Mouse (Mus musculus) adrenal gland (tissue): ENCODE data around the gene Tspan4.
"Not testable (repeated sequence)": the region's sequence is repeated elsewhere in the genome, so short reads cannot be mapped to it uniquely, and the experiment has no call there.

Experiments used
- intact Hi-C: fragments of 180-260 bp; cut with DNase I; formaldehyde crosslinking; loops from one replicate; pipeline ENCODE4 v1.15.1; 2025

Gene Tspan4

DNA sequence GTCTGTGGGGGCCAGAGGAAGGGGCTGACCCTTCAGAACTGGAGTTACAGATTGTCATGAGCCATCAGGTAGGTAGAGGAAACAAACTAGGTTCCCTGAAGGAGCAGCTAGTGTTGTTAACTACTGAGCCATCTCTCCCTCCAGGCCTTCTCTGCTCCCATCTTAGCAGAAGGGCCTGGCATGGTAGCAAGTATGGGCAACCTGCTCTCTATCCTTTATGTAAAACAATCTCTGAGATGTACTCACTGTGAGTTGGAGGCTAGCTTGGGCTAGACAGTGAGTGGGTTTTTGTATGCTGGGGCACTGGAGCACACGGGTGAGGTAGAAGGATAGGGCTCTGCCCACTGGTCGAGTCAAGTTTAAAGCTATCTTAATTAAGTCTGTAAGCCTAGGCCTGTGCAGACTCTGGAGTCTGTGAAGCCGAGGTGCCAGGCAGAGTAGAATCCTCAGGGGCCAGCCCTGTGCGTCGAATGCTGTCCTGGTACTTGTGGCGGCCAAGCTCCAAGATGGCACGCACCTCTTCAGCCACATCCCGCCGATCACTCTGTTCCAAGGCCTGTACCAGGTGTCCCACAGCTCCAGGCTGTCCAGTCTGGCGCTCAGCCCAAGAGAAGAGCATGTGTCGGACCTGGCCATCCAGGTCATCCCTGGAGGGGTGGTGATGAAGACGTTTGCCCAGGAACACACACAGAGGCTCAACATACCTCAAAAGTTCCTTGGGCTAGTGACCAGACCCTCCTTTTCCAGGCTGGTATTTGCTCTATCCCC, 36.7 kb upstream of the Tspan4 start:
- intact Hi-C loops: no loop called here

DNA sequence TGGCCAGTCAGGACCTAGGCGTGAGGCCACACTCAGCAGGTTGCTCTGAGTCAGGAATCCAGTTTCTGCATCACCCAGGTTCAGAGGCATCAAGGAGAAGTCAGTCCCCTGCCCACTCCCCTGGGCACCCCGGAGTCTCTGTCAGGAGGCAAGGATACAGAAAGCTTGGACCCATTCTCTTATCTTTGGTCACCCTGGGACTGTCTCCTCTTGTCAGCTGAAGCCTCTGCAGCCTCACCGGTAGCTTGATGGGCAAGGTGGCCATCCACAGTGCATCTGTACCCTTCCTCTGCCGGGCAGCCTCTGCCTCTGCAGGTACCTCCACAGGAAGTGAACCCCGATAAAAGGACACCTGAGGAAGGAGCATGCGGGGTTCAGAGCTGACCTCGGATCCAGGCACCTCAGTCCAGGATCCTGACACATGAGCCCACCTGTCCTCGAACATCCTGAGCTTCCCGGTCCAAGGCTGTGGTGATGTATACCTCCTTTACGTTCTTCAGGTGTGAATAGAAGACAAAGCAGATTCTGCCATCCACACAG, 35.8 kb upstream of the Tspan4 start:
- intact Hi-C loops: no loop called here

DNA sequence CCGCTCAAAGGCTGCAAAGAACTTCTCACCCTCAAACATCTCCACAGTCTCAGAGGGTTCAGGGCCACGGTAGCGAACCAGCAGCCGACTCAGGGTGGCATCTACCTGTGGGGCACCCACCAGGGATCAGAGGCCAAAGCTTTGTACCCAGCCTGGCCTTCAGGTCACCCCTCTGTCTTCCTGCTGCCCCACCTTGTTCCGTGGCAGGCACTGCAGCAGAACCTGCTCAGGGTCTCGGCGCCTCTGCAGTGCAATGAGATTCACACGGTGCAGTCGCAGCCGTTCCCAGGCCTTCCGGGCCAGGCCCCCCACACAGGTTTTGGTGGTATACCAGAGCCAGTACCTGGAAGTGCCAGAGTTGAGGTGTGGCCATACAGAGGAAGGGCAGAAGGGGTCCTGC, 35.2 kb upstream of the Tspan4 start:
- intact Hi-C loops: no loop called here

DNA sequence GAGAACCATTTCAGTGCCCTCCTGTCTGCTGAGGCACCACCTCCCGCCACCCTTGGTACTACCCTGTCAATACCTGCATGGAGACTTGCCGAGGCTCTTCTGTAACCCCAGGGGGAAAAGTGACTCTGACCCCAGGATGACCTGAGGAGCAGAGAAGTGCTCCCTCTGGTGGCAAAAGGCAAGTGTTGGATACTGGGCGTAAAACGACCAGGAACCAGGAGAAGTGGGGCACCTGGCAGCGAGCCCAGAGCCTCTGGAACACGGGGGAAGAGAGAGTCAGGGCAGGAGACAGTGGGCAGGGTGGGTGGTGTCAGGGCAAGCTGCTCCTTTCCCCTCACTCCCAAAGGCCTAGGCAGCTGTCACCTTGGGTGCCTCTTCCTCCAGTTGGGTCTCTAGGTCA, 34.4 kb upstream of the Tspan4 start:
- intact Hi-C loops: no loop called here

DNA sequence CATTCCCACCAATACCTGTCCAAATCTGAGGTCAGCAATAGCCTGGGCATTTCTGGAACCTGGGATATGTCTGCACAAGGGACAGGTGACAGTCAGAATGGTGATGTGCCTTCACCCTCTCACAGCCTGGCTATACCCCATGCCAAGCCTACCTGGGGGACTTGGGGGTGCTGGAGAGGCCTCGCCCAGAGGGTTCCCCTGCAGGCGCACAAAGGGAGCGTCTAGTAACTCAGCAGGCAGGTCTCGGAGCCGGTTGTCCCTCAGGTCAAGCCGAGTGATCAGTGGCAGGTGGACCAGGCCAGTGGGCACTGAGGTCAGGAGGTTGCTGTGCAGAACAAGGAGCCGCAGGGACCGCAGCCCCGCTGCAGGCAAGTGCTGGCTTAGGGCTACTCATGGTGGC, 33.6 kb upstream of the Tspan4 start:
- intact Hi-C loops: no loop called here

DNA sequence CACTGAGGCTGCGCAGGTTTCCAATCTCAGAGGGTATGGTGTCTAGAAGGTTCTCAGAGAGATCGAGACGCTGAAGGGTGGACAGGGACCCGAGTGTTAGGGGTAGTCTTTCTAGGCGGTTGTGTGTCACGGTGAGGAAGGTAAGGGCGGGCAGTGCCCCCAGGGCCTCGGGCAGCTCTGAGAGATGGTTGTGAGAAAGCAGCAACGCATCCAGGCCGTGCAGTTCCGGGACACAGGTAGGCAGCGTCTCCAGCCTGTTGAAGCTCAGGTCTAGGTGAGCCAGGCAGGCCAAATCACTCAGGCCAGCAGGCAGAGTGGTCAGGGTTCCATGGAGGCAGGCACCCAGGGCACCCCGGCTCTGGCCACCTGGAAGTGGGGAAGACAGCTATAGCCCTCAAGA, 32.8 kb upstream of the Tspan4 start:
- intact Hi-C loops: no loop called here

DNA sequence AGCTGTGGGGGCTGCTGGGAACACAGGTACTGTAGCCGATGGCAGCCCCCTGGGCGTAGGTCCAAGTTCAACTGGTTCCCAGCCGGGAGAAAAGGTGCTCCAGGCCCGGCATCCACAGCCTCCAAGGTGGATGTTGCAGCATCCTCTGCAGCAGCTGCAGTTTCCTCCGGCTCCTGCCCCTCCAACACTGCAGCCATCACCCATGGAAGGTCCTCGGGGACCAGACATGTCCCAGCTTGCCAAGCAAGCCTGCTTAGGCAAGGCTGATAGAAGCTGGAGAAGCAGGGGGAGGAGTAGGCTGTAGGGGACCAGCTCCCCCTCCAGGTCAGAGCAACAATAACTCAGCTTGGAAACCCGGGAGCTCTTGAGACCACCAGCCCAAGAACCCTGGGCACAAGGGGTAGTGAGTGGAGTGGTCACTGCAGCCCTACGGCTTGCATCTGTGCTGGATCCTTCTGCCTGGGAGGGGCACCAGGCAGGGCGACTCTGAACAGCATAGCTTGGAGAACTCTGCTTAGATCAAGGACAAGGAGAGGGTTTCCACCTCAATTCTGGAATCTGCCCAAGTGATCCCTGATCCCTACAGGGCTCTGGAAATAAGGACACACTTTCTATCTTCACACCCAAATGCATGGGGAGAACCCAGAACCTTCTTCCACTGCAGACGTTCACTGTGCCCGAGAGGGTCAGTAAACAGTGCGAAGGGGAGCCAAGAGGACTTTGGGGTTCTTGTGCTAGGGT, 31.8 kb upstream of the Tspan4 start:
- intact Hi-C loops: no loop called here

DNA sequence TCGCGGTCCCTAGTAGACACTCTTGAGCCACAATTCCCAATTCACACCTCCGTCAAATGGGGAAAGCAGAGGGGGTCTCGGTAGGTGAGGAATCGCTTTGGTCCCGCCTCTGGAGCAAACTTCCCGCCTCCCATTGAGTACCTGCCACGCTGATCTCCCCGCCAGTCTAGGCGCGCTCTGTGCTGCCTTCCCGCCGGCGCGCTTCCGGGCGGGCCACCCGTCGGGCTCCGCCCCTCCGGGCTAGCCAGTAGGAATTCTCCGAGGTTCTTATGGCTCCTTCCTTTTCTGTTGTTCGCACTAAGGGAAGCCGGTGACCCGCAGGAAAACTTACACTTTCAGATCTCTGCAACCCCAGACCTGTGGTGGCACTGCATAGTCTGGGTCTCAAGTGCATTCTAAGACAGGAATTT, 31.2 kb upstream of the Tspan4 start, which contains the start of gene Pidd1:
Gene Pidd1 (minus strand): TSS at position 198 of the 410 bp plus-strand sequence.
- intact Hi-C loops: no loop called here

DNA sequence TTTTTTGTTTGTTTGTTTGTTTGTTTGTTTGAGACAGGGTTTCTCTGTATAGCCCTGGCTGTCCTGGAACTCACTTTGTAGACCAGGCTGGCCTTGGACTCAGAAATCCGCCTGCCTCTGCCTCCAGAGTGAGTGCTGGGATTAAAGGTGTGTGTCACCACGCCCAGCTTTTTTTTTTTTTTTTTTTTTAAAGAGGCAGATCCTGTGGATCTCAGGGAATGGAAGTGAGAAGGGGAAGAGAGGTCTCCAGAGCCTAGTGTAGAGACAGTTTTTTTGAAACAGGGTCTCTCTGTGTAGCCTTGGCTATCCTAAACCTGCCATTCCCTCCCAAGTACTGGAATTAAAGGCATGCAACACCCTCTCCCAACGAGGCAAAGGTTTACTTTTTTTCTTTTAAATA, 28.7 kb upstream of the Tspan4 start:
- intact Hi-C loops: not testable (repeated sequence)

DNA sequence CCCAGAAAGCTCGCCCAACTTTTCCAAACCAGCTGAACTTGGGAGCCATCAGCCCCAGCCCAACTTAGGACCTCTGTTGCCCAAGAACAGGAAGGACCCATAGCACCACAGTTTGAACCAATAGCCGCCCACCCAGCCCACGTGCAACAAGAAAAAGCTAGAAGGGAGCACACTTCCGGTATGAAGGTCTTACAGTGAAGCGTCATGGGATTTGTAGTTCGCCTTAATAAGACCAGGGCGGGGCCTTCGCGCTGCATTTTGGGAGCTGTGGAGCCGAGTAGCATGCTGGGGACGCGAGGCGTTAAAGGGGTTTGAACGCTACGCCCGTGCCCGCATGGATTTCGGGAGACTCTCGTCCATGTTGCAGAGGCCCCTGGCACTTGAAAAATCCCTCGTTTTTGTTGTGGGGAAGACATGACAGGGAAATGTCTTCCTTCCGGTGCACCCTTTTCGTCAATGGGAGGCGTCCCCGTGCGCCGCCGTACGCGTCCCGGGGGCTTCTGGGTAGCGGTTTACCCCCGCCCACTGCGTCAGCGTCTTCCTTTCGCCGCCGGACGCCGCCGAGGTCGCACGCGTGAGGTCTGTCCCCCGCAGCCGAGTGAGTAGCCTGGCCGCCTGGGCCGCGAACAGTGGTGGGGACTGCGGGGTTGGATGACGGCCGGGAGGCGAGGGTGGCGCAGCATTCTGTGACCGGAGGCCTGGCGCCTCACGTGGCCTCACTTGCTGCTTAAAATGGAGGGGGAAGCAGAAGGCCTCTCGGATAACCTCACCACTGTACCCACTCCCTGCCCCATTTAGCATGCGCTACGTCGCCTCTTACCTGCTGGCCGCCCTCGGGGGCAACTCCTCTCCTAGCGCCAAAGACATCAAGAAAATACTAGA, 27.7 kb upstream of the Tspan4 start, which contains the start of gene Rplp2:
Gene Rplp2 (plus strand): TSS at position 261 of the 882 bp plus-strand sequence.
- intact Hi-C loops: no loop called here

DNA sequence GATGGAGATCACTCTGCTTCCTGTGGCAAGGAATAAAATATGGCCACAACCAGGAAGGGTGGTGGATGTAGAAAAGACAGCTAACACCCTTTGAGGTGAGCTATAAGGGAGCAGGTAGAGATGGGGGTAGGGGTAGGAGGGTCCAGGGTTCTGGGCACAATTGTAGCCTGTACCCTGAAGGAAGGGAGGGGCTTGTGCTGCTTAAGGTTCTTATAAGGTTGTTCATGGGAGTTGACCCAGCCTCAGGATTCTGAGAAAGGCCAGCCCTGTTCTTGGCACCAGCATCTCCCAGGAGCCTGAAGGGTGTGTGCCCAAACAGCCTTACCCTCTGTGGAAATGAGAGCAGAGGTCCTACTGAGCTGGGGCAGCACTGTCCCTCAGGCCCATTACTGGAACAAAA, 23.1 kb upstream of the Tspan4 start:
- intact Hi-C loops: no loop called here

DNA sequence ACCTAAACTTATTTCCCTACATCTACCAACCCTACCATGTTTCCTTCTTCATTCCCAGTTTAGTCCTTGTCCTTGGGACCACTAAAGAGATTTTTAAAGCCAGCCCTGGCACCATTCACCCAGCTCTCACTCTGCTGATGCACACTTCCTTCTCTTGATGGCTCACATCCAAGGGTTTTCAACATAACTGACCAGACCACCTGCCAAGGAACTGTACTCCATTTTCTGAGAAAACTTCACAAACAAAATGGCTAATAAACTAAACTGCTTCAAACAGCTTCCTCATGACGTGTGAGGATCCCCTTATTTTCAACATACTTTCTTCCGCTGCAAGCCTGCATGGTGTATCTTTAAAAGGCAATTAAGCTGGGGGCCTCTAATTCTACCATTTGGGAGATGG, 21.4 kb upstream of the Tspan4 start:
- intact Hi-C loops: no loop called here

DNA sequence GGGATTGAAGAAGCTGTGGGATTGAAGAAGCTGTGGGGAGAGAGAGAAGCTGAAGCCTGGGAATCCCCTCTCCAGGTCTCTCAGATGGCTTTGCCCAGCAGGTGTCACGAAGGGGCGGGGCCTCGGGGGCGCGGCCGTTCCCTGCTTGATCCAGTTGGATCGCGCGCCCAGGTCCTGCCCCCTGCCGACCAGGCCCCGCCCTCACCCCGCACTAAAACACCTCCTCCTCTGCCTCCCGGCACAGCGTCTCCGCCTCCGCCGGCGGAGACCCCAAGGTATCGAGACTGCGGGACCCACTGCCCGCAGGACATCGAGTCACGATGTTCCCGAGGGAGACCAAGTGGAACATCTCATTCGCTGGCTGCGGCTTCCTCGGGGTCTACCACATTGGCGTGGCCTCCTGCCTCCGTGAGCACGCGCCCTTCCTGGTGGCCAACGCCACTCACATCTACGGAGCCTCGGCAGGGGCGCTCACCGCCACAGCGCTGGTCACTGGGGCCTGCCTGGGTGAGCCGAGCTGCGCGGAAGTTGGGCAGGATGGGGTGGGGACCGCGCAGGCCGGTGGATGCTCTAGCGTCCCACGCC, 20.0 kb upstream of the Tspan4 start, which contains the start of gene Pnpla2:
Gene Pnpla2 (plus strand): TSS at position 232 of the 585 bp plus-strand sequence.
- intact Hi-C loops: loop anchor here (5.0 kb wide), 1 partner anchor 43 kb away; the partner anchor contains the start of gene Gatd1

DNA sequence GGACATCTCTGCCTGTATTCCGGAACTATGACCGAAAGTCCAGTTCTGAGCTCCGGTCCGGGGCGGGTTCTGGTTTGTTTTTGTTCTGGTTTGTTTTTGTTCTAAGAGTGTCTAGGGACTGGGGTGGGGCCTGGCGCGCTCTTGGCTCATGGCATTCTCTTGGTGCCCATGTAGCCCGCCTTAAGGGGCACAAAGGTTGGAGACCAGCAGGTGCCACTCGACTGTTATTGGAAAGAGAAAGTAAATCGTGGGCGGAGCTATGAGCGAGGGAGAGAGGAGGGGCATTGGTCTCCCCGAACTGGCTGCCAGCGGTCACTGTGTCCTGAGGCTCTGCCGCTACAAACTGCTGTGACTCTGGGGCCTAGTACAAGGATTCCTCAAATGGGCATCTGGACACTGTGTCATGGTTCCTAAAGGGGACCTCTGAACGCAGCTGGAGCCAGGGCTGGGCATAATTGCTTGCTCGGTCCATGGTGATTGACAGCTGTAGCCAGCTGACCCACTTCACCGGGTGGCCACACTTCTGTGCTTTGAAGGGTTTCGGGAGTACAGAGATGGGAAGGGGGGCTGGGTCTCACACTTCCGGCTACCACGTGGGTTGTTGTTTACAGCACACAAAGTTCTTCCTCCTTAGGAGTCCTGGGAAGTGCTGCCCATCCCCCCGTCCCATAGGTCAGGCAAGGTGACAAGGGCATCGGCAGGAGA, 19.3 kb upstream of the Tspan4 start:
- intact Hi-C loops: loop anchor here (5.0 kb wide), 1 partner anchor 43 kb away; the partner anchor contains the start of gene Gatd1

DNA sequence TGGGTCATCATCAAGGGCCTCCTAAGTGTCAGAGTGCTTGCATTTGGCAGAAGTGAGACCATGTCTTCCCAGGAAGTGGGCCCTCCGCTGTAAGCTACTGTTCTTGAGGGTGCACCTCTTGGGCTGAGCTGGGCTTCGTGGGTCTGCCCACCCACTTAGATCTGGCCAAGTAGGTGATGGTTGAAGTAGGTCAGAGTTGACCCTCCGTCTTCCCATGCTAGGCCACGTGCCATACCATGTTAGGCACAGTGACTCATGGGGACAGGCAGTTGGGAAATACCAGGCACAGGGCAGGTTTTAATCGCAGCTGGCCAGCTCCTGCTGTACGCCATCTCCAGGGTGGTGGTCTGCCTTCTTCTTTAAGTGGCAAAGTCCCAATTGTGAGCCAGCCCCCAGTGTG, 18.3 kb upstream of the Tspan4 start:
- intact Hi-C loops: loop anchor here (5.0 kb wide), 1 partner anchor 44 kb away; the partner anchor contains the start of gene Gatd1

DNA sequence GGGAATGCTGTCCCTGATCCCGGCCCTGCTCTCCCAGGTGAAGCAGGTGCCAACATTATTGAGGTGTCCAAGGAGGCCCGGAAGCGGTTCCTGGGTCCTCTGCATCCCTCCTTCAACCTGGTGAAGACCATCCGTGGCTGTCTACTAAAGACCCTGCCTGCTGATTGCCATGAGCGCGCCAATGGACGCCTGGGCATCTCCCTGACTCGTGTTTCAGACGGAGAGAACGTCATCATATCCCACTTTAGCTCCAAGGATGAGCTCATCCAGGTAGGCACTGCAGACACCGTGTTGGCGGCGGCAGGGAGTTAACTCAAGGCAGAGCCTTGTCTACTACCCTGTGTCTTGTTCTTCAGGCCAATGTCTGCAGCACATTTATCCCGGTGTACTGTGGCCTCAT, 17.8 kb upstream of the Tspan4 start:
- intact Hi-C loops: loop anchor here (5.0 kb wide), 1 partner anchor 45 kb away; the partner anchor contains the start of gene Gatd1

DNA sequence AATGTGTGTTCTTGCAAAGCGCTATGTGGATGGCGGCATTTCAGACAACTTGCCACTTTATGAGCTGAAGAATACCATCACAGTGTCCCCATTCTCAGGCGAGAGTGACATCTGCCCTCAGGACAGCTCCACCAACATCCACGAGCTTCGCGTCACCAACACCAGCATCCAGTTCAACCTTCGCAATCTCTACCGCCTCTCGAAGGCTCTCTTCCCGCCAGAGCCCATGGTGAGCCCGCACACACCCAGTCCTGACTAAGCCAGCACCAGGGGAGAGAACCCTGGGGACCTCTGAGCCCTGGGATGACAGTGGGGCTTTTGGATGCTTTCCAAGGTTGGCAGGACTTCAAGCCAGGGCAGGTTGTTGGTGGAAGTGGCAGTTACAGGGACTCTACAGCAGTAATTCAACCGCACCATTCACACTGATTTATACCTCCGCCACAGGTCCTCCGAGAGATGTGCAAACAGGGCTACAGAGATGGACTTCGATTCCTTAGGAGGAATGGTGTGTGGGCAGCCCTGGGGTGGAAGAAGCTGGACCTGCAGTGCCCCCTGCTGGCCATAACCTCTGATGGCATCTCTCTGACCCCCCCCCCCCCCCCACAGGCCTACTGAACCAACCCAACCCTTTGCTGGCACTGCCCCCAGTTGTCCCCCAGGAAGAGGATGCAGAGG, 16.9 kb upstream of the Tspan4 start:
- intact Hi-C loops: loop anchor here (5.0 kb wide), 1 partner anchor 46 kb away; the partner anchor contains the start of gene Gatd1

DNA sequence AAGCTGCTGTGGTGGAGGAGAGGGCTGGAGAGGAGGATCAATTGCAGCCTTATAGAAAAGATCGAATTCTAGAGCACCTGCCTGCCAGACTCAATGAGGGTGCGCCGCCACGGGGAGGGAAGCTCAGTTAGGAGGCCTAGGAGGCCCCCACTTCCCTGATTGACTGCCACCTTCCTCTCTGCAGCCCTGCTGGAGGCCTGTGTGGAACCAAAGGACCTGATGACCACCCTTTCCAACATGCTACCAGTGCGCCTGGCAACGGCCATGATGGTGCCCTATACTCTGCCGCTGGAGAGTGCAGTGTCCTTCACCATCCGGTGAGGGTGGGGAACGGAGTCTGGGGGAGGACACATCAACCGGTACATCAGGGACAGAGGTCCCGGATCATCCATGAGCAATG, 16.4 kb upstream of the Tspan4 start:
- intact Hi-C loops: loop anchor here (5.0 kb wide), 1 partner anchor 46 kb away; the partner anchor contains the start of gene Gatd1

DNA sequence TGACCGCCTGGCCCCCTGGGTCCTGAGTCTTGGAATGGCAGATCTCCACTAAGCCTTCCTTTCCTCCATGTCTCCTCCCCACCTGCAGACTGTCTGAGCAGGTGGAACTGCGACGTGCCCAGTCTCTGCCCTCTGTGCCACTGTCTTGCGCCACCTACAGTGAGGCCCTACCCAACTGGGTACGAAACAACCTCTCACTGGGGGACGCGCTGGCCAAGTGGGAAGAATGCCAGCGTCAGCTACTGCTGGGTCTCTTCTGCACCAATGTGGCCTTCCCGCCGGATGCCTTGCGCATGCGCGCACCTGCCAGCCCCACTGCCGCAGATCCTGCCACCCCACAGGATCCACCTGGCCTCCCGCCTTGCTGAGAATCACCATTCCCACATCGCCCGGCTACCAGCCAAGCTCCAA, 15.7 kb upstream of the Tspan4 start:
- intact Hi-C loops: loop anchor here (5.0 kb wide), 1 partner anchor 47 kb away; the partner anchor contains the start of gene Gatd1
